Mouse (Mus musculus): ENCODE data around the gene Bmpr2. TPM values are rescaled to one million over a fixed set of nuclear protein-coding genes. Genes with fewer than 3 reads are reported as not detected.

The Bmpr2 gene
- polyA plus RNA-seq, 1 experiment from 2014 or later, result 11.9 TPM

- no peak overlapping the region for H3K4me3 ChIP-seq (ENCODE audit: low read depth, low read length)
- H3K27ac ChIP-seq (replicated peaks; ENCODE audit: low read depth, low read length), result no peak overlapping the region
- ATAC-seq (replicated peaks; ENCODE audit: insufficient number of reproducible peaks, low FRiP score, low TSS enrichment, low read depth) (no peak), DNase-seq (ENCODE audit: low spot score) (no peak)
- 94% methylated on average over 6 of the region's 6 CpGs for WGBS
- no peaks in the 10 kb centered on the region for H3K4me1 ChIP-seq (ENCODE audit: control insufficient read depth, insufficient read depth, low read length)
- H3K9ac ChIP-seq (replicated peaks; ENCODE audit: low read length), result no peak overlapping the region
- H3K4me2 ChIP-seq (ENCODE audit: low read depth, low read length), result no peak overlapping the region
- no peaks in the 10 kb centered on the region for H3K27me3 ChIP-seq (ENCODE audit: control insufficient read depth, insufficient read depth, low read length)
- no peaks in the 10 kb centered on the region for H3K36me3 ChIP-seq (replicated peaks; ENCODE audit: control insufficient read depth, insufficient read depth, low read depth, low read length)
- no peaks in the 10 kb centered on the region for H3K9me3 ChIP-seq (replicated peaks; ENCODE audit: control insufficient read depth, low read length)
Observed at GRCm38 (mm10) chr1:59904630-59905295, 141.6 kb downstream of the Bmpr2 start.

GRCm38 (mm10) chr1:59905916-59906315, 142.7 kb downstream of the Bmpr2 start:
- no peak for DNase-seq (ENCODE audit: low spot score)
- H3K9ac ChIP-seq (replicated peaks; ENCODE audit: low read length), result no peak overlapping the region
- H3K27ac ChIP-seq (replicated peaks; ENCODE audit: low read depth, low read length), result no peak overlapping the region
- no peaks in the 10 kb centered on the region for H3K4me1 ChIP-seq (ENCODE audit: control insufficient read depth, insufficient read depth, low read length)
- H3K36me3 ChIP-seq (replicated peaks; ENCODE audit: control insufficient read depth, insufficient read depth, low read depth, low read length), result no peaks in the 10 kb centered on the region
- WGBS, result 76% methylated on average over 2 of the region's 2 CpGs
- H3K4me3 ChIP-seq (ENCODE audit: low read depth, low read length), result no peak overlapping the region
- ATAC-seq (replicated peaks; ENCODE audit: insufficient number of reproducible peaks, low FRiP score, low TSS enrichment, low read depth), result no peak
- no peak overlapping the region for H3K4me2 ChIP-seq (ENCODE audit: low read depth, low read length)
- H3K27me3 ChIP-seq (ENCODE audit: control insufficient read depth, insufficient read depth, low read length), result no peaks in the 10 kb centered on the region
- no peaks in the 10 kb centered on the region for H3K9me3 ChIP-seq (replicated peaks; ENCODE audit: control insufficient read depth, low read length)

GRCm38 (mm10) chr1:59906819-59907521, 143.8 kb downstream of the Bmpr2 start:
- H3K4me2 ChIP-seq (ENCODE audit: low read depth, low read length), result no peak overlapping the region
- H3K4me1 ChIP-seq (ENCODE audit: control insufficient read depth, insufficient read depth, low read length), result no peaks in the 10 kb centered on the region
- no peak overlapping the region for H3K9ac ChIP-seq (replicated peaks; ENCODE audit: low read length)
- ATAC-seq (replicated peaks; ENCODE audit: insufficient number of reproducible peaks, low FRiP score, low TSS enrichment, low read depth) (no peak), DNase-seq (ENCODE audit: low spot score) (no peak)
- H3K9me3 ChIP-seq (replicated peaks; ENCODE audit: control insufficient read depth, low read length), result no peaks in the 10 kb centered on the region
- H3K27me3 ChIP-seq (ENCODE audit: control insufficient read depth, insufficient read depth, low read length), result no peaks in the 10 kb centered on the region
- 89% methylated on average over 13 of the region's 13 CpGs for WGBS
- no peak overlapping the region for H3K27ac ChIP-seq (replicated peaks; ENCODE audit: low read depth, low read length)
- H3K4me3 ChIP-seq (ENCODE audit: low read depth, low read length), result no peak overlapping the region
- no peaks in the 10 kb centered on the region for H3K36me3 ChIP-seq (replicated peaks; ENCODE audit: control insufficient read depth, insufficient read depth, low read depth, low read length)

GRCm38 (mm10) chr1:59907700-59908099, 144.5 kb downstream of the Bmpr2 start:
- Histone ChIP-seq H3K27ac (replicated peaks; ENCODE audit: low read depth, low read length) (no peak overlapping the region), H3K4me3 (ENCODE audit: low read depth, low read length) (no peak overlapping the region), H3K9me3 (replicated peaks; ENCODE audit: control insufficient read depth, low read length) (no peaks in the 10 kb centered on the region), H3K4me1 (ENCODE audit: control insufficient read depth, insufficient read depth, low read length) (no peaks in the 10 kb centered on the region), H3K36me3 (replicated peaks; ENCODE audit: control insufficient read depth, insufficient read depth, low read depth, low read length) (no peaks in the 10 kb centered on the region), H3K27me3 (ENCODE audit: control insufficient read depth, insufficient read depth, low read length) (no peaks in the 10 kb centered on the region), H3K9ac (replicated peaks; ENCODE audit: low read length) (no peak overlapping the region), H3K4me2 (ENCODE audit: low read depth, low read length) (no peak overlapping the region)
- ATAC-seq (replicated peaks; ENCODE audit: insufficient number of reproducible peaks, low FRiP score, low TSS enrichment, low read depth) (no peak), DNase-seq (ENCODE audit: low spot score) (no peak)
- WGBS, result 49% methylated on average over 2 of the region's 2 CpGs

GRCm38 (mm10) chr1:59910941-59911340, 147.7 kb downstream of the Bmpr2 start:
- H3K4me1 ChIP-seq (ENCODE audit: control insufficient read depth, insufficient read depth, low read length), result no peaks in the 10 kb centered on the region; the same call in 1 of the 2 replicates
- H3K27me3 ChIP-seq (ENCODE audit: control insufficient read depth, insufficient read depth, low read length), result no peaks in the 10 kb centered on the region
- no peak overlapping the region for H3K4me3 ChIP-seq (ENCODE audit: low read depth, low read length)
- no peaks in the 10 kb centered on the region for H3K9me3 ChIP-seq (replicated peaks; ENCODE audit: control insufficient read depth, low read length)
- no peak overlapping the region for H3K27ac ChIP-seq (replicated peaks; ENCODE audit: low read depth, low read length)
- H3K4me2 ChIP-seq (ENCODE audit: low read depth, low read length), result no peak overlapping the region
- 76% methylated on average over 1 of the region's 1 CpGs for WGBS
- ATAC-seq (replicated peaks; ENCODE audit: insufficient number of reproducible peaks, low FRiP score, low TSS enrichment, low read depth) (no peak), DNase-seq (ENCODE audit: low spot score) (no peak)
- no peak overlapping the region for H3K9ac ChIP-seq (replicated peaks; ENCODE audit: low read length)
- H3K36me3 ChIP-seq (replicated peaks; ENCODE audit: control insufficient read depth, insufficient read depth, low read depth, low read length), result no peaks in the 10 kb centered on the region

GRCm38 (mm10) chr1:59912413-59913157, 149.4 kb downstream of the Bmpr2 start, which contains the start of gene Fam117b:
Fam117b (plus strand) TSS chr1:59913006.
- Histone ChIP-seq H3K4me1 (ENCODE audit: control insufficient read depth, insufficient read depth, low read length) (no peaks in the 10 kb centered on the region; the same call in 1 of the 2 replicates), H3K36me3 (replicated peaks; ENCODE audit: control insufficient read depth, insufficient read depth, low read depth, low read length) (no peaks in the 10 kb centered on the region), H3K9ac (replicated peaks; ENCODE audit: low read length) (peak within 1 kb of the TSS; percentile 98), H3K27me3 (ENCODE audit: control insufficient read depth, insufficient read depth, low read length) (no peaks in the 10 kb centered on the region), H3K27ac (replicated peaks; ENCODE audit: low read depth, low read length) (peak within 1 kb of the TSS; percentile 87), H3K9me3 (replicated peaks; ENCODE audit: control insufficient read depth, low read length) (no peaks in the 10 kb centered on the region), H3K4me2 (ENCODE audit: low read depth, low read length) (peak within 1 kb of the TSS; percentile 71), H3K4me3 (ENCODE audit: low read depth, low read length) (peak within 1 kb of the TSS; percentile 77)
- ATAC-seq (replicated peaks; ENCODE audit: insufficient number of reproducible peaks, low FRiP score, low TSS enrichment, low read depth), result peak; percentile 96
- peak; percentile 99 for DNase-seq (ENCODE audit: low spot score)
- WGBS, result 0% methylated on average over 62 of the region's 72 CpGs

- Histone ChIP-seq H3K4me3 (ENCODE audit: low read depth, low read length) (peak overlapping the region; percentile 77), H3K9me3 (replicated peaks; ENCODE audit: control insufficient read depth, low read length) (no peaks in the 10 kb centered on the region), H3K27ac (replicated peaks; ENCODE audit: low read depth, low read length) (peak overlapping the region; percentile 87), H3K4me1 (ENCODE audit: control insufficient read depth, insufficient read depth, low read length) (no peaks in the 10 kb centered on the region; the same call in 1 of the 2 replicates), H3K4me2 (ENCODE audit: low read depth, low read length) (peak overlapping the region; percentile 71), H3K9ac (replicated peaks; ENCODE audit: low read length) (peak overlapping the region; percentile 98), H3K27me3 (ENCODE audit: control insufficient read depth, insufficient read depth, low read length) (no peaks in the 10 kb centered on the region), H3K36me3 (replicated peaks; ENCODE audit: control insufficient read depth, insufficient read depth, low read depth, low read length) (no peaks in the 10 kb centered on the region)
- under 1% methylated on average over 71 of the region's 98 CpGs for WGBS
- peak; percentile 64 for ATAC-seq (replicated peaks; ENCODE audit: insufficient number of reproducible peaks, low FRiP score, low TSS enrichment, low read depth)
- no peak for DNase-seq (ENCODE audit: low spot score)
Observed at GRCm38 (mm10) chr1:59913195-59913868, 150.1 kb downstream of the Bmpr2 start.

All from embryonic facial prominence, embryonic 11.5 days (tissue).